Mouse (Mus musculus) Patski (cell line): ENCODE measurements around the gene Bank1. TPM values are rescaled to one million over a fixed set of nuclear protein-coding genes. Genes with fewer than 3 reads are reported as not detected.

ENCODE experiments used
- ATAC-seq: fragments of 100-300 bp; one replicate; pipeline ENCODE4 v1.8.0; 2021
- CTCF ChIA-PET: fragments of 350-600 bp; sonication (Branson Sonifier 250); formaldehyde crosslinking; loops from one replicate; lab custom pipeline; 2022; ENCODE audit warnings: inconsistent platforms; lab: Charles Lee
- POLR2A ChIA-PET: fragments of 350-600 bp; sonication (Branson Sonifier 250); formaldehyde crosslinking; loops from one replicate; lab custom pipeline; 2022; ENCODE audit warnings: antibody characterized with exemption, inconsistent platforms; lab: Charles Lee
- DNase-seq: peaks from one replicate; pipeline ENCODE4 v3.0.0-alpha.2; 2011; ENCODE audit warnings: low read depth, low spot score
- H3K27me3 ChIP-seq: fragments of 371-371 bp; one replicate; pipeline ENCODE4 v1.5.1; 2021
- CTCF ChIP-seq: fragments of 100-300 bp; IDR thresholded peaks from one replicate; pipeline ENCODE4 v1.5.1; 2021
- in situ Hi-C: fragments of 300-500 bp; cut with MboI; formaldehyde crosslinking; loops from 3 replicates; pipeline ENCODE4 v1.11.1; 2018; ENCODE audit warnings: low pct_unique_long_range_greater_than_20kb, mixed read lengths
- polyA plus RNA-seq: library from polyadenylated mRNA; unstranded; gene quantifications from one replicate; pipeline ENCODE4 v1.2.3, GENCODE M21; 2021

Gene Bank1
- polyA plus RNA-seq, 1 experiment from 2014 or later: 0.28 TPM

DNA sequence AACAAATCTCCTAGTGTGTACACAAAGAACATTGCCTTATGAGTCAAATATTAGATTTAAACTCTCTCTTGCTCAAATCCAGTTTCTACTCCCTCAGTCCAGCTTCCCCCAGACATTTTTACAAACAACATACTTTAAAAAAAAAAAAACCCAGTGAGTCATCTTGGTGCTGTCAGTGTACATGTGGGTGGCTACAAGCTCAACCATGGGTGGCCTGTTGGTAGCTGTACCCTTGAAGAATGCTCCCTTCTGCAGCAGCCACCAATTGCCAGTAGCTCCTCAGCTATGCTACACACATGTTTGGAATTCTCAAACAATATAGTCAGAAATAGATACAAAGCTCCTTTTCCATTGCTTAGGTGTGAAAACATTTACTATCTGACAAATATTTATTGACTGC lies 154.2 kb downstream of the Bank1 start:
- in situ Hi-C loops: loop anchor here (25.0 kb wide), 1 partner anchor 1591 kb away; no protein-coding TSS in a partner anchor
- ChIA-PET POLR2A (no interaction called here), CTCF (interaction anchor here (0.9 to 3.2 kb wide), 5 partner anchors 11 to 21 kb away, joined by 3 to 16 read pairs (median 4); no protein-coding TSS in a partner anchor)
- TF ChIP-seq CTCF: no peak
- ATAC-seq (peak; percentile 78), DNase-seq (peak; percentile 28)
- H3K27me3 ChIP-seq: no peaks in the 10 kb centered on the region

DNA sequence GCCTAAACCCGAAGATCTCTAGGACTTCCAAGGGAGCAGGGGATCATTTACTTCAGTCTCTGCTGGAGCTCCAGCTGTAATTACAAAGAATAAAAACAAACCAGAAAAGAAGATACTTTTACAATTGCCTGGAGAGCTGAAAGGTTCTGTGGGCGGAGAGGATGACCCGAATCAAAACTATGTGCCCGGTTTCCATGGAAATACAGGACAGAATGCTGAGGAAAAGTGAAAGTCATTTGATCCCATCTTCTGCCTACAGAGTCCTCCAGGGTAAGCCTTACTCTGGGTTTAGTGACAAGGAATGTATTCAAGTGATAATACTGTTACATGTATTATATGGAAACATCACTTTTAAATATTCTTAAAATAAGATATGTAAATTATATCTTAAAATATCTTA lies 157.8 kb downstream of the Bank1 start:
- TF ChIP-seq CTCF: no peak
- no peak for ATAC-seq
- CTCF ChIA-PET: interaction anchor here (1.1 kb wide), 1 partner anchor 17 kb away, joined by 3 read pairs; no protein-coding TSS in a partner anchor
- H3K27me3 ChIP-seq: no peaks in the 10 kb centered on the region
- POLR2A ChIA-PET: interaction anchor here (1.2 kb wide), 1 partner anchor 16 kb away, joined by 3 read pairs; no protein-coding TSS in a partner anchor
- no peak for DNase-seq
- in situ Hi-C loops: loop anchor here (25.0 kb wide), 1 partner anchor 1594 kb away; no protein-coding TSS in a partner anchor

DNA sequence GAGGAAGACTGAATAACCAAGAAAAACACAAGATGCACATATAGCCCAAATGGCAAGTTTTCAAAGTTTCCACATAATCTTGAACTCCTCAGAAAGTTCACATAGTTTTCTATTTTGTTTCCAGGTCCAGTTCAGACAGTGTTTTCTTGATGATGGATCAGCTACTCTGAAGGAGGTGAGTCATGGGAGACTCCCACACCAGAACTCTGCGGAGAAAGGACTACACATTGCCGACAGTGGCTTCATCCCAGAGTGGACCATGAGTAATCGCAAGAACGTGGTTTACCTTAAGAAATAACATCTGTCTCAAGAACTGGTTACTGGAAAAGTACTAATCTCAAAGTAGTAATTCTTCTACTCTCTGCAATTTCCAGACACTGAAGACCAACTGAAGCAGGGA lies 159.2 kb downstream of the Bank1 start:
- peak; percentile 72 for DNase-seq
- POLR2A ChIA-PET: no interaction called here
- no peaks in the 10 kb centered on the region for H3K27me3 ChIP-seq
- CTCF ChIA-PET: interaction anchor here (0.7 to 1.6 kb wide), 3 partner anchors 11 to 136 kb away, joined by 3 to 4 read pairs (median 3); no protein-coding TSS in a partner anchor
- no peak for TF ChIP-seq CTCF
- in situ Hi-C loops: loop anchor here (25.0 kb wide), 1 partner anchor 1596 kb away; no protein-coding TSS in a partner anchor
- no peak for ATAC-seq

DNA sequence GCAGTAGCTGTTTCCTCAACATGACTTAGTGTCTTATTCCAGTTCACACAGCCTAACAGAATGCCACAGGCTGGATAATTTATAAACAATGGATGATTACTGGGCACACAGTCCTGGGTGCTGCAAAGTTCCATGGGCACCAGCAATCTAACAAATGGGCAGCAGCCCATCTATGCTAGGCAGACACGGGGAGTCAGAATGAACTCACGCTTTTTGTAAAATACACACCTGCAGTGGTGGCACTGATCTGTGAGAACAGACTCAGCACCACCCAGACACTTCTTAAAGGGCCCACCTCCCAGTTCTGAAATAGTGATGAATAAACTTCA lies 159.9 kb downstream of the Bank1 start:
- no peaks in the 10 kb centered on the region for H3K27me3 ChIP-seq
- ATAC-seq (no peak), DNase-seq (no peak)
- in situ Hi-C loops: loop anchor here (25.0 kb wide), 1 partner anchor 1596 kb away; no protein-coding TSS in a partner anchor
- ChIA-PET CTCF (interaction anchor here (0.7 to 1.6 kb wide), 3 partner anchors 10 to 137 kb away, joined by 3 to 4 read pairs (median 3); no protein-coding TSS in a partner anchor), POLR2A (no interaction called here)
- TF ChIP-seq CTCF: no peak

DNA sequence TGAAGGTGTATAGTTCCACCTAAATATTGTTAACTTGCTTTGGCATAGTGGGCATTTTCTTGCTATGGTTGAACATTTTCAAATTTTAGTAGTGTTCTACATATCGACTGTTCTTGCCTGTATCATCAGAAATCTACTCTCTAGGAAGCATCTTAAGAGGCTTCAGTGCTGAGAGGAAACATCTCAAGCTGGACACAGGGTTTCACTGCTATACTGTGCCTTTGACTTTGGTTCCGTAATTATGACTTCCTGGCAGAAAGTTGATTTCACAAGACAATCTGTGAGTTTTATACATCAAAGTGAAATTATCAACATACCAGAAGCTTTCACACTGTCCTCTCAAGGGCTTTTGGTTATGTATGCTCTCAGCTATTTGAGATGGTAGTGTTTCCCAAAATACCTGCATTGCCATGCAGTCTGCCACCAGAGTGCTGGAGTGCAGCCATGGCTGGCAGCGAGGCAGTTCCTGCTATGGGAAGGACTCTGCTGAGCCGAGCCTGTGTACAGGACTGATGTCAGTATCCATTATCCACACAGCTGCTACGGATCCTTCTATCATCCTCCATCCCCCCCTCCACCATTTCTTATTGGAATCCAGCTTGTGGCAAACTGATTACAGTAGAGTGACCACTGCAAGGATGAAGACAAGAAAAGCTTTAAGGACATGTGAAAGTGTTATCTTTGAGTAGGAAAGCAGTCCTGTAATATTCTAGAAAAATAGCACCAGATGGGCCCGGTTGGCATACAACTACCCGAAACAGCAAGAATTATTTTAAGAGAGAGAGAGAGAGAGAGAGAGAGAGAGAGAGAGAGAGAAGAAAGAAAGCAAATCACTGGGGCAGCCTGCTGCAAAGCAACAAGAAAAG lies 160.5 kb downstream of the Bank1 start:
- no peaks in the 10 kb centered on the region for H3K27me3 ChIP-seq
- ATAC-seq (no peak), DNase-seq (no peak)
- no peak for TF ChIP-seq CTCF
- POLR2A ChIA-PET: no interaction called here
- in situ Hi-C loops: loop anchor here (25.0 kb wide), 1 partner anchor 1597 kb away; no protein-coding TSS in a partner anchor
- CTCF ChIA-PET: interaction anchor here (0.7 to 1.6 kb wide), 2 partner anchors 9 to 21 kb away, joined by 3 to 4 read pairs; no protein-coding TSS in a partner anchor

DNA sequence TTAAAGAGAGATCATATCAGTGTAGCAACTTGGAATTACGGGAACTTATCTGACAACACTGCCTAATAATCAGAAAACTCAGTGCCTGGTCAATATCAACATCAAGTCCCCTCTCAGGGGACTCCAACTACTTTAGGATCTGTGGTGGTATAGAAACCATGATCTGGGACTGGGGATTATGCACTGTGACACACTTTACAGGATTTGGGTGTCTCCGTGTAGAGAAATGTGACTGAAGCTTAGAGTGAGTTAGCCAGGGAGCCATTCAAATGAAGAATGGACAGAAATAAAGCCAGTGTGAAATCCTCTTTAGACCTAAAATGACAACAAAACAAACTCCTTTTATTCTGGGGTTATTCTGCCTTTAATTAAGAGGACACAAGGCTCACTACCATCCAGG lies 167.8 kb downstream of the Bank1 start:
- ATAC-seq (no peak), DNase-seq (no peak)
- in situ Hi-C loops: loop anchor here (25.0 kb wide), 1 partner anchor 1604 kb away; no protein-coding TSS in a partner anchor
- ChIA-PET POLR2A (no interaction called here), CTCF (interaction anchor here (0.9 kb wide), 1 partner anchor 8 kb away, joined by 3 read pairs; no protein-coding TSS in a partner anchor)
- H3K27me3 ChIP-seq: no peaks in the 10 kb centered on the region
- no peak for TF ChIP-seq CTCF

DNA sequence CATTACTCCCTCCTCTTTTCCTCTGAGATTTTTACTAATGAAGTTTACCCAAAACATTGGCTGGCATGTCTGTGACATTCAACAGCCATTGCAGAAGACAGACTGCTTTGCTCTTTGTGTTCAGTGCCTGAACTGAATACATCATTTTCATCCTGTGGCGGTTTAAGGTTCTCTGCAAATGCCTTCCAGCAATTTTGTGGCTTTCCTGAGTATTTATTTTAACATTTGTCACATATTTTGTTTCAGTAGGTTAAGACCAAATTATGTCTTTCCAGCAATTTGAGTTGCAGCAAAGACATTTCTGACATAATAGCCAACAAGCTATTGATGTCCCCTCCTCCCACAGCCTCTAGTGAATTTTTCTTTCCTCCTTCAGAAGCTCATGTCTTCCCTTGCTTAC lies 170.3 kb downstream of the Bank1 start:
- ChIA-PET CTCF (interaction anchor here (0.7 to 1.9 kb wide), 4 partner anchors 11 to 51 kb away, joined by 3 to 4 read pairs (median 4); no protein-coding TSS in a partner anchor), POLR2A (no interaction called here)
- H3K27me3 ChIP-seq: no peaks in the 10 kb centered on the region
- peak; percentile 53 for DNase-seq
- TF ChIP-seq CTCF: no peak
- ATAC-seq: peak; percentile 62
- in situ Hi-C loops: loop anchor here (25.0 kb wide), 1 partner anchor 1607 kb away; no protein-coding TSS in a partner anchor

DNA sequence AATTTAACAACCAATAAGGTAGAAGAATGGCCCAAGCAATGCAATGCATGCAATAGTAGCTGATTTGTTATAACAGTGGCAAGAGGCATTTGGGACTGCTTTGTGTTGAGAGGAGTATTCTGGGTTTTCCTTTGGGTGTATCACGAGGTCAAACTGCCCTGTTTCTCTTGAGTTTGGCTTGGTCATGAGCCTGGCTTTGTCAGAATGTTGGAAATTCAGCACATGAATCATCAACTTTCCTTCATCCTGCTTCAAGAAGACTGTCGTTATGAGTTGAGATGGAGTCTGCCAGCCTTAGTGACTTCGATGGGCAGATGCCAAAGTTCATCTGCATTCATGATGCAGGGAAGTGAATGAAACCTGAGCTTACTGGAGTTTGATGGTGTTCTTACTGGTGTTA lies 175.0 kb downstream of the Bank1 start:
- TF ChIP-seq CTCF: no peak
- ATAC-seq (no peak), DNase-seq (no peak)
- in situ Hi-C loops: loop anchor here (25.0 kb wide), 1 partner anchor 1611 kb away; no protein-coding TSS in a partner anchor
- ChIA-PET POLR2A (no interaction called here), CTCF (no interaction called here)
- H3K27me3 ChIP-seq: no peaks in the 10 kb centered on the region

DNA sequence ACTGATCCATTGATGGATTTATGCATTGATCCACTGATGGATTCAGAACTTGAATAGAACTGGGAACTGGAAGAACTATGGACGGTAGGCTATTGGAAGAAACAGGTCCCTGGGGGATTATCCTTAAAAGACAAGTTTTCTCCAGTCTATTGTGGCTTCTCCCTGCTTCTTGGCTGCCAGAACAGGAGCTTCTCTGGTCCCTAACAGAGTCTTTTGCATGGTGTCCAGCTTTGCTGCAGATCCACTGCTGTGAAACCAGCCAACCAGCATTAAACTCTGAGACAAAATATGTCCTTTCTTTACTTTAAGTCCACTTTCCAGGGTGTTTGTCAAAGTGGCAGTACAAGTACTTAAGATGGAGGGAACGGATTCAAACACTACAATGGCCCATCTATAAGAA lies 178.7 kb downstream of the Bank1 start:
- peaks cover 9% of the 10 kb centered on the region for H3K27me3 ChIP-seq
- DNase-seq (no peak), ATAC-seq (no peak)
- ChIA-PET CTCF (interaction anchor here (1.2 to 1.8 kb wide), 2 partner anchors 32 to 53 kb away, joined by 3 read pairs; no protein-coding TSS in a partner anchor), POLR2A (no interaction called here)
- in situ Hi-C loops: no loop called here
- no peak for TF ChIP-seq CTCF

DNA sequence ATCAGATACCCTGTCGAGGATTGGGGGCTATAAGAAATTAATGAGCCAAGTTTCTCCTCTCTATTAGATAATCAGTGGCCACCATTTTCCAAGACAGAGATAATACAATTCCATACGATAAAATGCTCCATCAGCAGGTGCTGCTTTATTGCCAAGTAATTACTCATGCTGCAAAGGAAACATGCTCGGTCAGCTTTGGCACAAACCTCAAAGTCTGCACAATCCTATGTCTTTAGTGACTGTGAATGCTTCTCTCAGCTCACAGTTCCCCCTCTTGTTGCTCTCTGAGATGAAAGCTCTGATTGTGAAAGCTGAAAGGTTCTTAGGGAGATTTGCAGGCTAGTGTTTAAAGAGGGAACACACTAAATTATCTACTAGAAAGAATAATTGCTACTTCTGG lies 193.9 kb downstream of the Bank1 start:
- peak; percentile 68 for DNase-seq
- no peaks in the 10 kb centered on the region for H3K27me3 ChIP-seq
- ChIA-PET POLR2A (interaction anchor here (0.7 kb wide), 2 partner anchors 743 to 1952 kb away, joined by 3 read pairs; no protein-coding TSS in a partner anchor), CTCF (interaction anchor here (1.0 to 1.6 kb wide), 4 partner anchors 13 to 37 kb away, joined by 3 to 4 read pairs (median 3); no protein-coding TSS in a partner anchor)
- in situ Hi-C loops: no loop called here
- peak; percentile 73 for ATAC-seq
- no peak for TF ChIP-seq CTCF
